Mouse (Mus musculus) forebrain, embryonic 11.5 days (tissue): ENCODE measurements around the gene Ahctf1. TPM values are rescaled to one million over a fixed set of nuclear protein-coding genes. Genes with fewer than 3 reads are reported as not detected.
A peak's percentile ranks its signal among the peaks of the same experiment; 100 is the strongest.

Experiments
- ATAC-seq: fragments of 200-750 bp; cut with Nextera tagmentation; replicated peaks from 2 replicates; pipeline ENCODE4 v1.8.0; 2017; ENCODE audit warnings: moderate TSS enrichment; ENCODE audit not compliant: low FRiP score
- DNase-seq: peaks from one replicate; pipeline ENCODE4 v3.0.0-alpha.2; 2017; ENCODE audit warnings: low spot score
- H3K27ac ChIP-seq: fragments of 300-500 bp; sonication (generic); 2 replicates; pipeline ENCODE4 v1.5.1; 2014; ENCODE audit warnings: low read depth, low read length
- H3K27me3 ChIP-seq: fragments of 300-500 bp; sonication (generic); 2 replicates; pipeline ENCODE4 v1.6.1; 2014; ENCODE audit warnings: mild to moderate bottlenecking, low read length, mixed read lengths; ENCODE audit not compliant: control insufficient read depth, insufficient read depth
- H3K36me3 ChIP-seq: fragments of 300-500 bp; sonication (generic); 2 replicates; pipeline ENCODE4 v1.6.1; 2014; ENCODE audit warnings: mild to moderate bottlenecking, low read length, moderate library complexity, mixed read lengths; ENCODE audit not compliant: control insufficient read depth, insufficient read depth
- H3K4me1 ChIP-seq: fragments of 300-500 bp; sonication (generic); replicated peaks from 2 replicates; pipeline ENCODE4 v1.6.1; 2014; ENCODE audit warnings: low read length, mixed read lengths; ENCODE audit not compliant: control insufficient read depth, insufficient read depth
- H3K4me2 ChIP-seq: fragments of 300-500 bp; sonication (generic); 2 replicates; pipeline ENCODE4 v1.6.1; 2014; ENCODE audit warnings: low read depth, mild to moderate bottlenecking, low read length, moderate library complexity, mixed read lengths; ENCODE audit not compliant: severe bottlenecking
- H3K4me3 ChIP-seq: fragments of 300-500 bp; sonication (generic); 2 replicates; pipeline ENCODE4 v1.5.1; 2014; ENCODE audit warnings: low read depth, low read length
- H3K9ac ChIP-seq: fragments of 300-500 bp; sonication (generic); 2 replicates; pipeline ENCODE4 v1.6.1; 2014; ENCODE audit warnings: low read length
- H3K9me3 ChIP-seq: fragments of 300-500 bp; sonication (generic); 2 replicates; pipeline ENCODE4 v1.6.1; 2016; ENCODE audit warnings: low read length, mixed read lengths; ENCODE audit not compliant: control insufficient read depth
- WGBS: fragments of 180-500 bp; shearing (Covaris S2); extraction: QIAGEN DNeasy Blood & Tissue Kit; methylation state at CpG from one replicate; pipeline ENCODE4 v1.1.7; 2014; 5-methylcytosine and 5-hydroxymethylcytosine counted together
- polyA plus RNA-seq: library from polyadenylated mRNA; unstranded; fragments of >200 nt; fragmentation: Nextera tagmentation; extraction: Ambion mirVana; gene quantifications from 2 replicates; pipeline ENCODE4 v1.2.1, GENCODE M21; 2014

Gene Ahctf1
- polyA plus RNA-seq, 1 experiment from 2014 or later = 44.0 TPM

DNA sequence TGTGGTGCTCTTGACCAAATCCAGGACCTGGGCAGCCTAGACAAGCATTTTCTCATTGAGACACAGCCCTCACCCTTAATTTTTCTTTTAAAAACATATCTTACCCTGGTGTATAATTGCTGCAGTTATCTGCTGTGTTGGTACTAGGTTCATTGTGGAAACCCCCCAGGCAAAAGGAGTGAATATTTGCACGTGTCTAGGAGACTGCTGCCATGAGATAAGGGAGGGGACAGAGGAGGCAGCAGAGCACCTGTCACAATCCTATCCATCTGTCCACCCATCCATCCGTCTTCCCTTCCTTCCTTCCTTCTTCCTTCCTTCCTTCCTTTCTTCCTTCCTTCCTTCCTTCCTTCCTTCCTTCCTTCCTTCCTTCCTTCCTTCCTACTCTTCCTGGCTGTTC, 9.9 kb upstream of the Ahctf1 start:
- no peaks in the 10 kb centered on the region for H3K4me1 ChIP-seq
- no peaks in the 10 kb centered on the region for H3K27me3 ChIP-seq
- H3K9ac ChIP-seq = no peak overlapping the region
- ATAC-seq = no peak
- no peak overlapping the region for H3K4me3 ChIP-seq
- H3K27ac ChIP-seq = no peak overlapping the region
- DNase-seq = no peak
- WGBS = 75% methylated on average over 2 of the region's 2 CpGs
- no peak overlapping the region for H3K4me2 ChIP-seq
- H3K9me3 ChIP-seq = no peaks in the 10 kb centered on the region
- H3K36me3 ChIP-seq = no peaks in the 10 kb centered on the region

DNA sequence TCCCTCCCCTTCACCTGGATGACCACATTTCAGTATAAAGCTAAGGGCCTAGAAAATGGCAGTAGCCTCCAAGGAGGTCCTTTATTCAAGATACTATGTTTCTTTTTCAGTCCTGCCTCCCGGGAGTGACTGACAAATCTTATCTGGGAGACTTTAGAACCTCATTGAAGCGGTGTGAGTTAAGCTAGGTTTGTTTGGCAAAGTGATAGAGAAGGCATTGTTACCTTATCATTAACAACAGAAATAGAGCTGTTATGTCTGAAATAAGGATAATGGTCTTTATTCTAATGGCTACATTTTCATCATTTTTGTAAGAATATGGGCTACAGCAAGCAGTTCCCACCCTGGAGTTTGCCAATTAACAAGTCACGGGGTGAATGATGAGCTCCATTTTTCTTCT, 4.8 kb upstream of the Ahctf1 start:
- H3K27ac ChIP-seq = no peak overlapping the region
- H3K4me2 ChIP-seq = no peak overlapping the region
- H3K9ac ChIP-seq = no peak overlapping the region
- no peak for DNase-seq
- no peaks in the 10 kb centered on the region for H3K4me1 ChIP-seq
- no peaks in the 10 kb centered on the region for H3K27me3 ChIP-seq
- H3K4me3 ChIP-seq = no peak overlapping the region
- no peak for ATAC-seq
- WGBS = 80% methylated on average over 3 of the region's 3 CpGs
- no peaks in the 10 kb centered on the region for H3K36me3 ChIP-seq
- no peaks in the 10 kb centered on the region for H3K9me3 ChIP-seq

DNA sequence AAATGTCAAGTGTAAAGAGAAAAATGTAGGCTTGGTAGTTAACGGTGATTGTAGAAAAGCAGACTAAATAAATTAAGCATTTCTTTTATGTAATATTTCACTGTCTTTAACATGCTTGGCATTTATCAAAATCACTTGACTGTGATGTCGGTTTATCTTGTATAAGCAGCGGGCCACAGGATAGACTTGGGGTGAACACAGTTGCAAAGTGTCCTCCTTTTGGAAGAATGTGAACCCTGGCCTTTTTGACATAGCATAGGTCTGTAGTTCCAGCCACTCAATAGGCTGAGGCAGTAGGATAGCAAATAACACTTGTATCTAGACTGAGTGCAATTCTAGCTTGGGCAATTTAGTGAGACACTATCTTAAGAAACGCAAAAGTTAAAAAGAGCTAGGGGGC, 4.0 kb upstream of the Ahctf1 start:
- Histone ChIP-seq H3K4me3 (no peak overlapping the region), H3K27ac (no peak overlapping the region), H3K9ac (no peak overlapping the region), H3K4me1 (no peaks in the 10 kb centered on the region), H3K36me3 (no peaks in the 10 kb centered on the region), H3K4me2 (no peak overlapping the region), H3K27me3 (no peaks in the 10 kb centered on the region), H3K9me3 (no peaks in the 10 kb centered on the region)
- ATAC-seq = no peak
- no peak for DNase-seq
- 91% methylated on average over 4 of the region's 4 CpGs for WGBS

DNA sequence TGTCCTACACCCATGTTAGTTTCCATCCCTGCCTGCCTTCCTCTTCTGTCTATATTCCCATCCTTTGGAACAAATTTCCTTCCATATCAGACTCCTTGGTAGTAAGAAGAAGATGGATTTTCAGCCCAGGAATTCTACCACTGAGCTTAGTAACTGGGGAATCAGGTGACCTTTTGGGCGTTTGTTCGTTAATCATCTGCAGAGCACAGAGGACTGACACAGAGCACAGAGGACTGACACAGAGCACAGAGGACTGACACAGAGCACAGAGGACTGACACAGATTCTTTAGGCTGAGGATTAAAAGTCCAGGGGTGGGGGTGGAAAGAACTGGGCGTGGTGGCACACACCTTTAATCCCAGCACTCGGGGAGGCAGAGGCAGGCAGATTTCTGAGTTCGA, 2.3 kb upstream of the Ahctf1 start:
- no peak overlapping the region for H3K27ac ChIP-seq
- H3K4me3 ChIP-seq = no peak overlapping the region
- no peaks in the 10 kb centered on the region for H3K9me3 ChIP-seq
- ATAC-seq (no peak), DNase-seq (no peak)
- H3K36me3 ChIP-seq = no peaks in the 10 kb centered on the region
- no peak overlapping the region for H3K9ac ChIP-seq
- H3K4me1 ChIP-seq = peaks cover 8% of the 10 kb centered on the region; the same call in 1 of the 2 replicates
- no peaks in the 10 kb centered on the region for H3K27me3 ChIP-seq
- H3K4me2 ChIP-seq = no peak overlapping the region
- WGBS = 83% methylated on average over 5 of the region's 5 CpGs

DNA sequence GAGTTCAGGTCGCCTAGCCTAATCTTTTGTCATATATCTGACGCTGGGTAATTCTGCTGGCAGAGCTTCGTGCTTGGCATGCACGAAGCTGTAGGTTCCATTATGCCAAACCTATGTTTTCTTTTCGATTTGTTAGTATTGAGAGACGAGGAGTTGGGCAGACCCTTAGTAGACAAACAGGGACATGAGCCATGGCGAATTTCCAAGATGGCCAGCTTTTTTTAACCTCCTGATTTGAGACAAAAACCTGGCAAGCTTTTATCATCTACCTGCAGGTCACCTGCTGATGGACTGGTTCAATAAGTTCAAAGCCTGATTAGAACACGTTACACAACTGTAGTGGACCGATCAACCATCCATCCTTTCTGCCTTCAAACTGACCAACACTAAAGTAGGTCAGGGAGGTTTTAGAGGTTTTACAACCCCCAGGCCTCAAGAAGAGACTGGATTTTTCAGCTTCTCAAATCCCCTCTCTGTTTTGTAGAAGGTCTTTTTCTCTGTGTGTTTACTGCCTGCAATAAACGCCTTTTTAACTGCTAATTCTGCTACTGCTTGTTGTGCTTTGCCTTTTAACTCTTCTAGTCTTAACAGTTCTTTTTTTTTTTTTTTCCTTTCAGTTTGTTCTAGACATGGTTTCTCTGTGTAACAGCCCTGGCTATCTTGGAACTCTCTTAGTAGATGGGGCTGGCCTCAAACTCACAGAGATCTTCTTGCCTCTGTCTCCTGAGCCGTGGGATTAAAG, 831 bp upstream of the Ahctf1 start:
- no peaks in the 10 kb centered on the region for H3K27me3 ChIP-seq
- H3K4me2 ChIP-seq = peak overlapping the region; percentile 66
- 39% methylated on average over 11 of the region's 11 CpGs for WGBS
- no peaks in the 10 kb centered on the region for H3K36me3 ChIP-seq
- no peak; the same call in 1 of the 2 replicates for ATAC-seq
- no peak for DNase-seq
- no peaks in the 10 kb centered on the region for H3K9me3 ChIP-seq
- H3K27ac ChIP-seq = peak overlapping the region; percentile 97
- H3K4me1 ChIP-seq = peaks cover 8% of the 10 kb centered on the region; the same call in 1 of the 2 replicates
- peak overlapping the region; percentile 97 for H3K9ac ChIP-seq
- H3K4me3 ChIP-seq = peak overlapping the region; percentile 96

DNA sequence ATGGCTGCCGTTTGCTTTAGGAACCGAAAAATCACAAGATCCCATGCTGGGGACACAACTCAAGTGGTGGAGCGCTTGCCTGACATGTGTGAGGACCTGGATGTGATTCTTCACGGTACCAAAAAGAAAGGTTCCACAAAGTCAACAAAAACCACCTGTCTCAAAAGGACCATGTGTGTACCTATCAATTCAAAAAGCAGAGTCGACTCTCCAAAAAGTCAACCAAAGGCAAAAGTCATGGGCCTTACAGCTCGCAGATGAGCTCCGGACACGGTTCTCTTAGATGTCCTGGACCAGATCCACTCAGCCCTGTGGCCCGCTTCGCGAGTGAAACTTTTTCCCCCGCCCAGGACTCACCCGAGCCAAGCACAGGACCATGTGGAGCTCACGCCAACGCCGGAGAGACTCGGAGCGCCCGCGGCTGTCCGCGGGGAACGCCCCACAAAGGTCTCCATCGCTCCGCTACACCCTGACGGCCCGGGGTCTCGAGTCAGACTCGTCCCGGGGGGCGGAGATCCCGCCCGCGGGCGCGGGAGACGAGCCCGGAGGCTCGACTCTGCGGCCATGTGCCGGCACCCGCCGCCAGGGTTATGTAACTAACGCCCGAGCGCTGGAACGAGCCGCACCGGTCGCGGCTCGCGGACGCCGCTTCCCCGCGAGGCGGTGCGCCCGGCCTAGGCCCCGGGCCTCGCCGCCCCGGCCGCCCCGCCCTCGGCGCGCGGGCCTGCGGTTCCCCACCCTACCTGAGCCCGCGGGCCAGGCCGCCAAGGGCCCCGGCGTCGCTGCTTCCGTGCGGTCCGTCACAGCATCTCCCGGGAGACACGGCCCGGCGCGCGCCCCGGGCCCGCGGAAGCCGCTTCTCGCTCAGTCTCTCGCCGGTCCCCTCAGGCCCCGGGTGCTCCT, 619 bp downstream of the Ahctf1 start, which contains the start of gene Gm10518:
Gene Gm10518, plus strand, starts transcription at position 767 of the 903 bp plus-strand sequence.
- peak; percentile 77 for DNase-seq
- under 1% methylated on average over 81 of the region's 94 CpGs for WGBS
- Histone ChIP-seq H3K27me3 (no peaks in the 10 kb centered on the region), H3K4me2 (peak within 1 kb of the TSS; percentile 66), H3K36me3 (no peaks in the 10 kb centered on the region), H3K9me3 (no peaks in the 10 kb centered on the region), H3K4me3 (peak within 1 kb of the TSS; percentile 96), H3K27ac (peak within 1 kb of the TSS; percentile 97), H3K4me1 (peaks cover 8% of the 10 kb centered on the region; the same call in 1 of the 2 replicates), H3K9ac (peak within 1 kb of the TSS; percentile 97)
- ATAC-seq = peak; percentile 75

DNA sequence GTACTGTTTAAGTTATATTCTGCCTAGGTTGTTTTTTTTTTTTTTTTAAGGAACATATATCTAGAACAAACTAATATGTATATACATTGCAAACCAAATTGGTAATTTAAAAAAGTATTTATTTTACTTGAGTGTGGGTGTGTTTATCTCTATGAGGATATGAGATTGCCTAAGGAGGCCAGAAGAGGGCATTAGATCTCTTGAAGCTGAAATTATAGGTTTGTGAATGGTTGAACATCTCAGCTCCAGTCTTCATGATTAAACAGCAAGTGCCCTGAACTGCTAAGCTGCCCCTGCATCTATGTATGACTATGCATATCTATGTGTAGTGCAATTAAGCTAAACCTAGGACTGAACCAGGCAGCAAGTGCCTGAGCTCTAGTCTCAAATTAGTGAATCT, 4.7 kb downstream of the Ahctf1 start:
- ATAC-seq = no peak

DNA sequence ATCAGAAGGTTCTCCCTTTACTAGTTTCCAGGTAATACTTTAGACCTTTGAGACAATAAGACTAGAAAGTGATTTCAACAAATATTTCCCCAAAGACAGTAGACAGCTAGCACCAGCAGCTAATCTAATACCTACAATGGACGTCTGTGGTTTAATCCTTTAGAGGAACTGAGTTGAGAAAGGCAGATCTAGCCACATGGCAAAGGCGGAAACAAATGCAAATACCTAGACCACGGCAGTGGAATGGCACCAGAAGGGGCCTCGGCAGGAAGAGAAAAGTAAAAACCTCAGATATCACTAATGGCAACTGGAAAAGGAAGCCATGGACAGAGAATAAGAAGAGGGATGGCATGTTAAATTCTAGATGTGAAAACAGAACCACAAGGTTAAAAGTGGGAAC, 16.2 kb downstream of the Ahctf1 start:
- no peak for DNase-seq
- no peaks in the 10 kb centered on the region for H3K4me1 ChIP-seq
- H3K4me3 ChIP-seq = no peak overlapping the region
- H3K27me3 ChIP-seq = no peaks in the 10 kb centered on the region
- no peak for ATAC-seq
- no peak overlapping the region for H3K9ac ChIP-seq
- WGBS = 87% methylated on average over 4 of the region's 4 CpGs
- no peak overlapping the region for H3K4me2 ChIP-seq
- no peak overlapping the region for H3K27ac ChIP-seq
- no peaks in the 10 kb centered on the region for H3K9me3 ChIP-seq
- peaks cover 7% of the 10 kb centered on the region; the same call in 1 of the 2 replicates for H3K36me3 ChIP-seq

More for the DNA sequence above, 4.7 kb downstream of the Ahctf1 start:
- Histone ChIP-seq H3K27me3 (no peaks in the 10 kb centered on the region), H3K9ac (no peak overlapping the region), H3K9me3 (no peaks in the 10 kb centered on the region), H3K4me1 (peaks cover 8% of the 10 kb centered on the region; the same call in 1 of the 2 replicates), H3K4me3 (no peak overlapping the region), H3K27ac (no peak overlapping the region), H3K36me3 (peaks cover 10% of the 10 kb centered on the region; the same call in 1 of the 2 replicates), H3K4me2 (no peak overlapping the region)
- no peak for DNase-seq
